Mouse (Mus musculus): ENCODE data around the gene Fam240a.

DNA sequence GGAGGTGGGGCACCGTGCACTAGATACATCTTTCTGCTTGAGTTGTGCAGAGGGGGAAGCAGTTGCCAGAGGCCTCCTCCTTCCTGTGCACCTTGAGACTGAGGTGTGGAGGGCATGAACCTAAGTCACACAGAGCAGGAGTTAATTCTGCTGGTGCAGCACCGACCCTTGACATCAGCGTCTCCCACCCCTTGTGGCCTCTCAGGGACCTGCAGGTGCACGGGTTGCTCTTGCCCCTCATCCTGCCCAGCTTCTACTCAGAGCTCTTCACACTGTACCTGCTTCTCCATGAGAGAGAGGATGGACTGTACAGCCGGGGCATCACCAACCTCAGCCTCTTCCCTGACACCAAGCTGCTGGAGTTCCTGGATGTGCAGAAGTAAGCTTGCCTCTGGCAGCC, 21.2 kb downstream of the Fam240a start:
- TF ChIP-seq CTCF (IDR thresholded peaks at IDR 0.05; ENCODE audit: low read depth, low read length) (no peak), GATA1 (IDR thresholded peaks at IDR 0.05; ENCODE audit: borderline replicate concordance, low read length) (no peak), TAL1 (conservative IDR thresholded peaks at IDR 0.05; ENCODE audit: low read depth, low read length) (no peak), POLR2AphosphoS5 (IDR thresholded peaks at IDR 0.05; ENCODE audit: insufficient replicate concordance, low read depth, low read length) (no peak), GATA2 (IDR thresholded peaks at IDR 0.05; ENCODE audit: borderline replicate concordance, low read depth, low read length) (no peak)
